ENCODE assay signal across 8 mouse cellular contexts in genomic region chrX:20617176-20617902, GRCm38 (mm10). TPM values are rescaled to one million over a fixed set of nuclear protein-coding genes. Genes with fewer than 3 reads are reported as not detected.
DNase-seq lines count a peak whose midpoint lies in the region; ATAC-seq lines count a peak whose summit lies in the region.

Rbm10 (plus strand) TSS chrX:20617503.
Ndufb11 (minus strand) TSS chrX:20617619.

- H3K27ac ChIP-seq in hindbrain, embryonic 14.5 days = peak within 1 kb of the TSS; percentile 92

- peak within 1 kb of the TSS; percentile 64 for H3K4me2 ChIP-seq in hindbrain, embryonic 14.5 days (replicated peaks)

- DNase-seq in R1 (ENCODE audit: low read depth, low spot score) = peak; percentile 93
- DNase-seq in cerebellum, postnatal 25 days = peak; percentile 84 to 85
- peak; percentile 45 to 65 for DNase-seq in frontal cortex, postnatal 25 days (ENCODE audit: low spot score in 2 of 2)
- DNase-seq in hindbrain, embryonic 14.5 days (ENCODE audit: low spot score) = peak; percentile 75
- DNase-seq in layer of hippocampus, postnatal 36 days = peak; percentile 76 to 80
- peak; percentile 91 for DNase-seq in lung, postnatal 36 days
- DNase-seq in retina, postnatal 1 day = peak; percentile 91
- DNase-seq in urinary bladder, adult 2 months (ENCODE audit: low spot score) = peak; percentile 64

- WGBS in hindbrain, embryonic 14.5 days = 18% methylated on average over 48 of the region's 49 CpGs

- ATAC-seq in hindbrain, embryonic 14.5 days (ENCODE audit: low FRiP score) = peak; percentile 96

- peak within 1 kb of the TSS; percentile 54 for H3K4me3 ChIP-seq in hindbrain, embryonic 14.5 days (replicated peaks; ENCODE audit: low read length)

- H3K27me3 ChIP-seq in hindbrain, embryonic 14.5 days (ENCODE audit: control insufficient read depth, insufficient read depth, low read length) = no peaks in the 10 kb centered on the region

- H3K9ac ChIP-seq in hindbrain, embryonic 14.5 days = peak within 1 kb of the TSS; percentile 66

- H3K36me3 ChIP-seq in hindbrain, embryonic 14.5 days (replicated peaks; ENCODE audit: control insufficient read depth, insufficient read depth) = peaks cover 14% of the 10 kb centered on the region; the same call in 1 of the 2 replicates

- H3K4me1 ChIP-seq in hindbrain, embryonic 14.5 days (replicated peaks; ENCODE audit: control insufficient read depth, insufficient read depth, low read length) = peaks cover 19% of the 10 kb centered on the region

- H3K9me3 ChIP-seq in hindbrain, embryonic 14.5 days (ENCODE audit: control insufficient read depth, low read length) = no peaks in the 10 kb centered on the region

RNA-seq across cellular contexts. Expression of gene Rbm10, which starts in this region (rescaled TPM):
- polyA plus RNA-seq in hindbrain, embryonic 14.5 days (2014; fragmentation: Nextera tagmentation; extraction: Ambion mirVana) = 41.7 and 44.4 TPM in 2 replicates
- 10 to 100 TPM; 51.1 to 53.9 TPM for total RNA-seq in layer of hippocampus, postnatal 36 days (2021)
- 32.9 and 33.3 TPM in 2 replicates for polyA plus RNA-seq in urinary bladder, adult 2 months (2012; rRNA removed)

RNA-seq across cellular contexts. Expression of gene Ndufb11, which starts in this region (rescaled TPM):
- 237 and 259 TPM in 2 replicates for polyA plus RNA-seq in hindbrain, embryonic 14.5 days (2014; fragmentation: Nextera tagmentation; extraction: Ambion mirVana)
- 100 to 1,000 TPM; 150 to 162 TPM for total RNA-seq in layer of hippocampus, postnatal 36 days (2021)
- 206 and 219 TPM in 2 replicates for polyA plus RNA-seq in urinary bladder, adult 2 months (2012; rRNA removed)

Comparison
In these comparisons a context has a peak if more than half of its experiments do, and no peak if none do; other contexts are left out.
1. Peak in every context shown above with its lines: DNase-seq, ATAC-seq, H3K4me3 ChIP-seq and H3K27ac ChIP-seq.